Mouse (Mus musculus) embryonic facial prominence, embryonic 15.5 days (tissue): ENCODE data around the gene 4930432K21Rik. TPM values are rescaled to one million over a fixed set of nuclear protein-coding genes. Genes with fewer than 3 reads are reported as not detected.

Experiments used
- ATAC-seq: fragments of 200-750 bp; cut with Nextera tagmentation; 2 replicates; pipeline ENCODE4 v1.8.0; 2017; ENCODE audit warnings: low read depth, moderate TSS enrichment; ENCODE audit not compliant: insufficient number of reproducible peaks, low FRiP score, low TSS enrichment
- H3K27ac ChIP-seq: fragments of 300-500 bp; sonication (generic); replicated peaks from 2 replicates; pipeline ENCODE4 v1.5.1; 2015; ENCODE audit warnings: mild to moderate bottlenecking, inconsistent platforms
- H3K27me3 ChIP-seq: fragments of 300-500 bp; sonication (generic); 2 replicates; pipeline ENCODE4 v1.6.1; 2015; ENCODE audit warnings: inconsistent platforms
- H3K36me3 ChIP-seq: fragments of 300-500 bp; sonication (generic); 2 replicates; pipeline ENCODE4 v1.6.1; 2015; ENCODE audit warnings: mild to moderate bottlenecking, inconsistent platforms
- H3K4me1 ChIP-seq: fragments of 300-500 bp; sonication (generic); 2 replicates; pipeline ENCODE4 v1.6.1; 2015; ENCODE audit warnings: inconsistent platforms
- H3K4me2 ChIP-seq: fragments of 300-500 bp; sonication (generic); replicated peaks from 2 replicates; pipeline ENCODE4 v1.6.1; 2015; ENCODE audit warnings: mild to moderate bottlenecking, inconsistent platforms
- H3K4me3 ChIP-seq: fragments of 300-500 bp; sonication (generic); replicated peaks from 2 replicates; pipeline ENCODE4 v1.5.1; 2015; ENCODE audit warnings: mild to moderate bottlenecking, inconsistent platforms
- H3K9ac ChIP-seq: fragments of 300-500 bp; sonication (generic); 2 replicates; pipeline ENCODE4 v1.6.1; 2015; ENCODE audit warnings: inconsistent platforms
- H3K9me3 ChIP-seq: fragments of 300-500 bp; sonication (generic); replicated peaks from 2 replicates; pipeline ENCODE4 v1.6.1; 2016; ENCODE audit warnings: inconsistent platforms
- WGBS: fragments of 180-500 bp; shearing (Covaris S2); methylation state at CpG from one replicate; pipeline ENCODE4 v1.1.7; 2015; 5-methylcytosine and 5-hydroxymethylcytosine counted together
- polyA plus RNA-seq: library from polyadenylated mRNA; unstranded; fragments of >200 nt; fragmentation: Nextera tagmentation; extraction: Ambion mirVana; gene quantifications from 2 replicates; pipeline ENCODE4 v1.2.1, GENCODE M21; 2015

4930432K21Rik gene
- 1.9 and 2.3 TPM in 2 replicates for polyA plus RNA-seq

GRCm38 (mm10) chr8:84147769-84148530 lies at the start of gene 4930432K21Rik, which contains the start of gene Cc2d1a:
TSS of gene 4930432K21Rik (plus strand) at chr8:84148025.
TSS of gene Cc2d1a (minus strand) at chr8:84147936.
- Histone ChIP-seq H3K36me3 (peaks cover 15% of the 10 kb centered on the region), H3K9me3 (no peaks in the 10 kb centered on the region), H3K27ac (peak within 1 kb of the TSS; percentile 87), H3K9ac (peak within 1 kb of the TSS; percentile 90), H3K4me3 (peak within 1 kb of the TSS; percentile 80), H3K4me2 (peak within 1 kb of the TSS; percentile 89), H3K4me1 (peaks cover 27% of the 10 kb centered on the region), H3K27me3 (no peaks in the 10 kb centered on the region)
- ATAC-seq = peak; percentile 94
- WGBS = 18% methylated on average over 49 of the region's 49 CpGs

GRCm38 (mm10) chr8:84098376-84098775 lies 49.4 kb upstream of the 4930432K21Rik start:
- Histone ChIP-seq H3K4me3 (no peak overlapping the region), H3K4me2 (no peak overlapping the region), H3K9ac (no peak overlapping the region), H3K4me1 (peaks cover 17% of the 10 kb centered on the region), H3K27me3 (no peaks in the 10 kb centered on the region), H3K27ac (no peak overlapping the region), H3K9me3 (no peaks in the 10 kb centered on the region), H3K36me3 (peaks cover 79% of the 10 kb centered on the region)
- 94% methylated on average over 7 of the region's 7 CpGs for WGBS
- no peak for ATAC-seq

- Histone ChIP-seq H3K4me3 (no peak overlapping the region), H3K36me3 (peaks cover 48% of the 10 kb centered on the region), H3K9me3 (no peaks in the 10 kb centered on the region), H3K4me1 (peaks cover 31% of the 10 kb centered on the region), H3K27ac (no peak overlapping the region), H3K4me2 (no peak overlapping the region), H3K9ac (no peak overlapping the region), H3K27me3 (no peaks in the 10 kb centered on the region)
- 87% methylated on average over 25 of the region's 25 CpGs for WGBS
- no peak for ATAC-seq
Measured at GRCm38 (mm10) chr8:84101476-84102270, 46.2 kb upstream of the 4930432K21Rik start.

- 38% methylated on average over 3 of the region's 3 CpGs for WGBS
- Histone ChIP-seq H3K4me2 (peak overlapping the region; percentile 82), H3K9me3 (no peaks in the 10 kb centered on the region), H3K9ac (peak overlapping the region; percentile 71), H3K27ac (no peak overlapping the region; the same call in 1 of the 2 replicates), H3K4me1 (peaks cover 31% of the 10 kb centered on the region), H3K27me3 (no peaks in the 10 kb centered on the region), H3K4me3 (peak overlapping the region; percentile 76), H3K36me3 (peaks cover 29% of the 10 kb centered on the region)
- no peak for ATAC-seq
Measured at GRCm38 (mm10) chr8:84103601-84104000, 44.2 kb upstream of the 4930432K21Rik start.

DNA sequence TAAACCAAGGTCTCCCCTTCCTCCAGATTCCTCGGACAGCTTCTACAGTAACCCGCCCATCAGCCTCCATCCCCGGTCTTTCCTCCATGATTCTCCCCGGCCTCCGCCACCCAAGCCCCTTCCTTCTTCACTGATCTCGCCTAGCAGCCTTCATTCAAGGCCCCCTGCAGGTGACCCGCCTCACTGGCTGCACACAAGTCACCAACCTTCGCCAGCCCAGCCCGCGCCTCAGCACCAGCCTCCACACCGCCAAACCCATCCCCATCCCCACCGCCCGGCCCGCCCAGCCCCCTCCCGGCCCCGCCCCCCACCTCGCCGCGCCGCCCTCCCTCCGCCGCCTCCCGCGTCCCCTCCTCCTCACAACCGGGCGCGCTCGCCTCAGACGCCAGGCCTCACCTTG lies 43.6 kb upstream of the 4930432K21Rik start:
- Histone ChIP-seq H3K27me3 (no peaks in the 10 kb centered on the region), H3K4me1 (peaks cover 31% of the 10 kb centered on the region), H3K9me3 (no peaks in the 10 kb centered on the region), H3K4me3 (peak overlapping the region; percentile 76), H3K36me3 (peaks cover 23% of the 10 kb centered on the region), H3K4me2 (peak overlapping the region; percentile 82), H3K27ac (peak overlapping the region; percentile 86), H3K9ac (peak overlapping the region; percentile 71)
- ATAC-seq = peak; percentile 80
- under 1% methylated on average over 17 of the region's 29 CpGs for WGBS

GRCm38 (mm10) chr8:84104697-84105609 lies 42.9 kb upstream of the 4930432K21Rik start, which contains the start of gene Dcaf15:
TSS of gene Dcaf15 (minus strand) at chr8:84104768.
- WGBS = 7% methylated on average over 42 of the region's 42 CpGs
- Histone ChIP-seq H3K4me1 (peaks cover 31% of the 10 kb centered on the region), H3K4me3 (peak within 1 kb of the TSS; percentile 76), H3K36me3 (peaks cover 17% of the 10 kb centered on the region), H3K9ac (peak within 1 kb of the TSS; percentile 71), H3K27me3 (no peaks in the 10 kb centered on the region), H3K9me3 (no peaks in the 10 kb centered on the region), H3K4me2 (peak within 1 kb of the TSS; percentile 82), H3K27ac (peak within 1 kb of the TSS; percentile 86)
- peak; percentile 96 for ATAC-seq

DNA sequence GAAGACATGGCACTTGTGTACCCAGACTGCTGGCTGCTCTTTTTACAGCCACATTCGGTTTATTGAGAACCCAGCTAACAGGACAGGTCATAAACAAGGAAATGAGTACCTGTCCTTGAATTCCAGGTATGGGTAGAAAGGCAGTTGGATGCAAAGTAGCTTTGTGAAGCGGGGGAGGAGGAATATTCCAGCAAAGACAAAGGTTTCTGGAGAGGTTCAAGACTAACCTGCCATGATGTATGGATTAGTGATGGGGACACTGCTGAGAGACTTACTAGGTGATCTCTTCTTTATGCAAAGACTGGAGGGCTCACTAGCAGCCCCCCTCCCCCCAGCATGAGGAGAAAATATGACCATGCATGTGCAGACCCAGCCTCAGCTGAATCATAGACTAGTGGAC lies 42.1 kb upstream of the 4930432K21Rik start:
- H3K4me2 ChIP-seq = no peak overlapping the region

GRCm38 (mm10) chr8:84106216-84107040 lies 41.4 kb upstream of the 4930432K21Rik start:
- Histone ChIP-seq H3K9me3 (no peaks in the 10 kb centered on the region), H3K9ac (no peak overlapping the region), H3K4me1 (peaks cover 30% of the 10 kb centered on the region), H3K27me3 (no peaks in the 10 kb centered on the region), H3K4me3 (no peak overlapping the region), H3K36me3 (peaks cover 7% of the 10 kb centered on the region), H3K27ac (no peak overlapping the region), H3K4me2 (no peak overlapping the region)
- 86% methylated on average over 6 of the region's 6 CpGs for WGBS
- no peak for ATAC-seq

More for the DNA sequence above, 42.1 kb upstream of the 4930432K21Rik start:
- 81% methylated on average over 2 of the region's 2 CpGs for WGBS
- 0 out of 2 replicates have a peak overlapping the region, but pooled peaks have one; percentile 12 for H3K27ac ChIP-seq
- ATAC-seq = no peak
- H3K9ac ChIP-seq = no peak overlapping the region
- H3K9me3 ChIP-seq = no peaks in the 10 kb centered on the region
- H3K4me1 ChIP-seq = peaks cover 31% of the 10 kb centered on the region
- H3K27me3 ChIP-seq = no peaks in the 10 kb centered on the region
- no peak overlapping the region for H3K4me3 ChIP-seq
- H3K36me3 ChIP-seq = peaks cover 10% of the 10 kb centered on the region

GRCm38 (mm10) chr8:84115646-84116045 lies 32.2 kb upstream of the 4930432K21Rik start:
- H3K27me3 ChIP-seq = no peaks in the 10 kb centered on the region
- H3K4me2 ChIP-seq = no peak overlapping the region
- no peak overlapping the region for H3K4me3 ChIP-seq
- no peaks in the 10 kb centered on the region for H3K4me1 ChIP-seq
- H3K9me3 ChIP-seq = no peaks in the 10 kb centered on the region
- no peak overlapping the region for H3K9ac ChIP-seq
- 68% methylated on average over 6 of the region's 6 CpGs for WGBS
- no peaks in the 10 kb centered on the region for H3K36me3 ChIP-seq
- no peak overlapping the region for H3K27ac ChIP-seq
- ATAC-seq = no peak

- Histone ChIP-seq H3K4me3 (no peak overlapping the region), H3K4me1 (no peaks in the 10 kb centered on the region), H3K9ac (no peak overlapping the region), H3K9me3 (no peaks in the 10 kb centered on the region), H3K4me2 (no peak overlapping the region), H3K27me3 (no peaks in the 10 kb centered on the region), H3K36me3 (no peaks in the 10 kb centered on the region), H3K27ac (no peak overlapping the region)
- ATAC-seq = no peak
- 69% methylated on average over 3 of the region's 3 CpGs for whole genome bisulfite sequencing
Measured at GRCm38 (mm10) chr8:84122151-84122550, 25.7 kb upstream of the 4930432K21Rik start.
